Mouse (Mus musculus): ENCODE measurements around the gene Grin2a.

- TF ChIP-seq CTCF (IDR thresholded peaks at IDR 0.05; ENCODE audit: extremely low read depth, insufficient read depth, insufficient read length, insufficient replicate concordance) = no peak
- no peak for TF ChIP-seq POLR2A (IDR thresholded peaks at IDR 0.05; ENCODE audit: low read depth, low read length)
Measured at GRCm38 (mm10) chr16:9865039-9865438, 130.3 kb downstream of the Grin2a start.
